Mouse (Mus musculus) midbrain, embryonic 10.5 days (tissue): ENCODE results near the gene Dnajc15. TPM values are rescaled to one million over a fixed set of nuclear protein-coding genes. Genes with fewer than 3 reads are reported as not detected.
A peak's percentile ranks its signal among the peaks of the same experiment; 100 is the strongest.

Experiments
- DNase-seq: peaks from one replicate; pipeline ENCODE4 v3.0.0-alpha.2; 2017; ENCODE audit warnings: low spot score
- H3K27ac ChIP-seq: fragments of 300-500 bp; sonication (generic); replicated peaks from 2 replicates; pipeline ENCODE4 v1.5.1; 2016; ENCODE audit warnings: mild to moderate bottlenecking
- H3K27me3 ChIP-seq: fragments of 300-500 bp; sonication (generic); 2 replicates; pipeline ENCODE4 v1.6.1; 2016; ENCODE audit warnings: low read depth, mild to moderate bottlenecking; ENCODE audit not compliant: poor library complexity, severe bottlenecking
- H3K36me3 ChIP-seq: fragments of 300-500 bp; sonication (generic); 2 replicates; pipeline ENCODE4 v1.6.1; 2016; ENCODE audit warnings: mild to moderate bottlenecking, moderate library complexity
- H3K4me1 ChIP-seq: fragments of 300-500 bp; sonication (generic); 2 replicates; pipeline ENCODE4 v1.6.1; 2016
- H3K4me3 ChIP-seq: fragments of 300-500 bp; sonication (generic); 2 replicates; pipeline ENCODE4 v1.5.1; 2016; ENCODE audit warnings: mild to moderate bottlenecking, moderate library complexity
- H3K9me3 ChIP-seq: fragments of 300-500 bp; sonication (generic); replicated peaks from 2 replicates; pipeline ENCODE4 v1.6.1; 2016; ENCODE audit warnings: mild to moderate bottlenecking
- WGBS: fragments of 180-500 bp; shearing (Covaris S2); methylation state at CpG from one replicate; pipeline ENCODE4 v1.1.7; 2016; 5-methylcytosine and 5-hydroxymethylcytosine counted together
- polyA plus RNA-seq: library from polyadenylated mRNA; unstranded; fragments of >200 nt; fragmentation: Nextera tagmentation; extraction: Ambion mirVana; gene quantifications from 2 replicates; pipeline ENCODE4 v1.2.1, GENCODE M21; 2016

Gene Dnajc15
- polyA plus RNA-seq, 1 experiment from 2014 or later: 114 TPM

GRCm38 (mm10) chr14:77812890-77813289 lies 62.0 kb downstream of the Dnajc15 start:
- no peak overlapping the region for H3K4me3 ChIP-seq
- H3K9me3 ChIP-seq: no peaks in the 10 kb centered on the region
- H3K4me1 ChIP-seq: no peaks in the 10 kb centered on the region
- H3K27me3 ChIP-seq: no peaks in the 10 kb centered on the region
- 95% methylated on average over 1 of the region's 1 CpGs for WGBS
- H3K27ac ChIP-seq: no peak overlapping the region
- no peaks in the 10 kb centered on the region for H3K36me3 ChIP-seq
- DNase-seq: no peak

DNA sequence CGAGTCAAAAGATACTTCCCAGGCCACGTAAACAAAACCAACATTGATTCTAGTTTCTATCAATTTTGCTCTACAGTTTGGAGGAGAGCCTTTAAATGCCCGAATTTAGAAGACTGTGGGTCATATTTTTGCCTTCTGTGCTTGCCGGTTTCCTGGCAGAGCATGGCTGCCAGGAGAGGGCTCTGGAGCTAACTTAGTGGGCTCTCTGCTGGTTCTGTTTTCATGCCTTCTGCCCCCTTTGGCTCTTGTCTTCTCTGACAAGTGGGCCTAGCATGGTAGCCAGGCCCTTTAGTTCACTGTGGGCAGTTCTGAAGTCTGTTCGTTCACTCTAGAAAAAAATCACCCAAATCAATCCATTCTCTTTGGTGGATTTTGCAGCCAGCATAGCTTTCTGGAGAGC lies 63.5 kb downstream of the Dnajc15 start:
- WGBS: 86% methylated on average over 5 of the region's 5 CpGs

GRCm38 (mm10) chr14:77807836-77808235 lies 67.1 kb downstream of the Dnajc15 start:
- Histone ChIP-seq H3K9me3 (no peaks in the 10 kb centered on the region), H3K4me1 (peaks cover 10% of the 10 kb centered on the region), H3K27me3 (no peaks in the 10 kb centered on the region), H3K27ac (no peak overlapping the region), H3K36me3 (no peaks in the 10 kb centered on the region), H3K4me3 (no peak overlapping the region)
- DNase-seq: no peak
- 89% methylated on average over 4 of the region's 4 CpGs for WGBS

More for the DNA sequence above, 63.5 kb downstream of the Dnajc15 start:
- no peak overlapping the region for H3K4me3 ChIP-seq
- no peaks in the 10 kb centered on the region for H3K27me3 ChIP-seq
- H3K4me1 ChIP-seq: no peaks in the 10 kb centered on the region
- no peaks in the 10 kb centered on the region for H3K36me3 ChIP-seq
- no peaks in the 10 kb centered on the region for H3K9me3 ChIP-seq
- H3K27ac ChIP-seq: no peak overlapping the region
- no peak for DNase-seq

- WGBS: 90% methylated on average over 5 of the region's 5 CpGs
- Histone ChIP-seq H3K27ac (no peak overlapping the region), H3K36me3 (no peaks in the 10 kb centered on the region), H3K9me3 (no peaks in the 10 kb centered on the region), H3K4me3 (no peak overlapping the region), H3K27me3 (no peaks in the 10 kb centered on the region), H3K4me1 (peaks cover 25% of the 10 kb centered on the region)
- DNase-seq: no peak
These were observed 68.6 kb downstream of the Dnajc15 start for GRCm38 (mm10) chr14:77806345-77806744.

GRCm38 (mm10) chr14:77802268-77802630 lies 72.7 kb downstream of the Dnajc15 start:
- no peak for DNase-seq
- Histone ChIP-seq H3K4me3 (no peak overlapping the region), H3K27me3 (no peaks in the 10 kb centered on the region), H3K27ac (no peak overlapping the region), H3K36me3 (no peaks in the 10 kb centered on the region), H3K9me3 (no peaks in the 10 kb centered on the region), H3K4me1 (peaks cover 39% of the 10 kb centered on the region)
- 66% methylated on average over 5 of the region's 5 CpGs for WGBS

- no peaks in the 10 kb centered on the region for H3K36me3 ChIP-seq
- H3K4me3 ChIP-seq: no peak overlapping the region
- no peaks in the 10 kb centered on the region for H3K27me3 ChIP-seq
- WGBS: 76% methylated on average over 17 of the region's 17 CpGs
- peak; percentile 16 for DNase-seq
- H3K9me3 ChIP-seq: no peaks in the 10 kb centered on the region
- H3K4me1 ChIP-seq: peaks cover 39% of the 10 kb centered on the region
- H3K27ac ChIP-seq: peak overlapping the region; percentile 70
These were observed 73.2 kb downstream of the Dnajc15 start for GRCm38 (mm10) chr14:77801571-77802267.

DNA sequence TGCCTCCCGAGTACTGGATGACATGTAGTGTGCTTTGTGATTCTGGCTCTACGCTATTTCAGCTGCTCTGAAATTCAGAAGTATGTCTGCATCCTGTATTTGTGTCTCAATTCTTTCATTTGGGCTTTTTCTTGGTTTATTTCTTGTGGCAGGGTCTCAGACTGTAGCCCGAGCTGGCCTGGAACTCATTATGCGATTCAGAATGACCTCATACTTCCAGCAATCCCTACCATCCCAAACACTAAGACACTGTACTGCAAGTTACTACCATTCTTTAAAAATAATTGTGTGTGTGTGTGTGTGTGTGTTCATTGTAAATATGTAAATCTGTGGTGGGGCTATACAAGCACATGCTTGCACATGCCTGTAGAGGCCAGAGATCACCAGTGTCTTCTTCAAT lies 78.4 kb downstream of the Dnajc15 start:
- H3K4me3 ChIP-seq: no peak overlapping the region
- 86% methylated on average over 4 of the region's 4 CpGs for WGBS
- H3K27ac ChIP-seq: no peak overlapping the region
- no peaks in the 10 kb centered on the region for H3K36me3 ChIP-seq
- no peaks in the 10 kb centered on the region for H3K27me3 ChIP-seq
- no peak for DNase-seq
- H3K9me3 ChIP-seq: no peaks in the 10 kb centered on the region
- H3K4me1 ChIP-seq: peaks cover 16% of the 10 kb centered on the region

- 93% methylated on average over 5 of the region's 5 CpGs for WGBS
- no peak overlapping the region for H3K4me3 ChIP-seq
- H3K9me3 ChIP-seq: no peaks in the 10 kb centered on the region
These were observed 79.7 kb downstream of the Dnajc15 start for GRCm38 (mm10) chr14:77795240-77795639.

GRCm38 (mm10) chr14:77794285-77794949 lies 80.5 kb downstream of the Dnajc15 start:
- 84% methylated on average over 7 of the region's 7 CpGs for WGBS

More at GRCm38 (mm10) chr14:77795240-77795639, 79.7 kb downstream of the Dnajc15 start:
- DNase-seq: no peak
- Histone ChIP-seq H3K4me1 (peaks cover 3% of the 10 kb centered on the region), H3K27ac (no peak overlapping the region), H3K36me3 (no peaks in the 10 kb centered on the region), H3K27me3 (no peaks in the 10 kb centered on the region)

GRCm38 (mm10) chr14:77792998-77793397 lies 81.9 kb downstream of the Dnajc15 start:
- Histone ChIP-seq H3K4me1 (no peaks in the 10 kb centered on the region), H3K27ac (no peak overlapping the region), H3K36me3 (no peaks in the 10 kb centered on the region), H3K4me3 (no peak overlapping the region), H3K27me3 (no peaks in the 10 kb centered on the region), H3K9me3 (no peaks in the 10 kb centered on the region)
- DNase-seq: no peak
- WGBS: 93% methylated on average over 6 of the region's 6 CpGs

More at GRCm38 (mm10) chr14:77794285-77794949, 80.5 kb downstream of the Dnajc15 start:
- no peak for DNase-seq
- H3K4me3 ChIP-seq: no peak overlapping the region
- H3K9me3 ChIP-seq: no peaks in the 10 kb centered on the region
- H3K27ac ChIP-seq: no peak overlapping the region
- no peaks in the 10 kb centered on the region for H3K36me3 ChIP-seq
- H3K4me1 ChIP-seq: no peaks in the 10 kb centered on the region
- no peaks in the 10 kb centered on the region for H3K27me3 ChIP-seq

GRCm38 (mm10) chr14:77783217-77783616 lies 91.7 kb downstream of the Dnajc15 start:
- H3K4me1 ChIP-seq: no peaks in the 10 kb centered on the region
- no peak overlapping the region for H3K4me3 ChIP-seq
- H3K27me3 ChIP-seq: no peaks in the 10 kb centered on the region
- no peak overlapping the region for H3K27ac ChIP-seq
- H3K9me3 ChIP-seq: no peaks in the 10 kb centered on the region
- H3K36me3 ChIP-seq: no peaks in the 10 kb centered on the region
- no peak for DNase-seq

DNA sequence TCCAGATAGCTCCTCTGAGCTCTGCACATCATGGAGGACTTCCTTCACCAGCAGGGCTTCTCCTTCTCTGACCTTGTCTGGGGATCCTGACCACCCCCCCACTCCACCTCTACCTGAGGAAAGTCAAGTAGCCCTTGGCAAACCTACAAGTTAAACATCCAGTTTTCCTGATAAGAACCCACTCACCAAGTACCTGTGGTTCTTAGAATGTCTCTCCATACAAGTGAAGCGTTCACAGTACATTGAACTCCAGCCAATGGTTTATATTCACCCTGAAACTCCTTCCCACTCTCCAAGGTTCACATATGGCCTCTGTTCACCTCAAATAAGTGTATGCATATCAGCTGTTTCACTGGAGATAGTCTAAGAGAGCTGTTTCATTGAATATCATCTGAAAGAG lies 97.6 kb downstream of the Dnajc15 start:
- Histone ChIP-seq H3K36me3 (no peaks in the 10 kb centered on the region), H3K9me3 (no peaks in the 10 kb centered on the region), H3K27ac (no peak overlapping the region), H3K4me1 (no peaks in the 10 kb centered on the region; the same call in 1 of the 2 replicates), H3K27me3 (no peaks in the 10 kb centered on the region), H3K4me3 (no peak overlapping the region)
- WGBS: 94% methylated on average over 1 of the region's 1 CpGs
- DNase-seq: no peak

DNA sequence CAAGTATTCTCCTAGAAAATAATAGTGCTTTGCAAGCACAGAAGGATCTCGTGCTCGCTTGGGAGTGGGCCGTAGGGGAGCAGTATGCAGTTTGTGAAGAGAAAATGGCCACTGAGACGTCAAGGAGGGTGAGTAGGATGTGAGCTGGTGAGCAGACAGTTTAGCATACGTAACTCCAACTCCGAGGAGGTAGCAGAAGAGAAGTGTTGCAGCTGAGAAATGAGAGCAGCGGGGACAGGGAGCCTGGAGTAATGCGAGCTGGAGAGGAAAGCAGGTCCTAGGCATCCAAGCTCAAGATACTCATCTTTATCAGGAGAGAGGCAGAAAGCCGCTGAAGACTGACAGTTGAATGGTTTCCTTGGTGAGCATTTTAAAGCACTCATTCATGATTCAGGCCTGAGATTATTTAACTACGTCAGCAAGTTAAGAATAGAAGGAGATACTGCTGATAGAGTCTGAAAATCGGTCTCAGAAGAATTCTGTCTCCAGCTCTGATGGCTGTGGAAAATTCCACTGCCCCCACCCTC lies 98.9 kb downstream of the Dnajc15 start:
- 84% methylated on average over 11 of the region's 11 CpGs for WGBS

More for the DNA sequence above, 98.9 kb downstream of the Dnajc15 start:
- no peaks in the 10 kb centered on the region for H3K27me3 ChIP-seq
- no peak overlapping the region for H3K27ac ChIP-seq
- no peak overlapping the region for H3K4me3 ChIP-seq
- H3K36me3 ChIP-seq: no peaks in the 10 kb centered on the region
- DNase-seq: no peak
- H3K4me1 ChIP-seq: no peaks in the 10 kb centered on the region; the same call in 1 of the 2 replicates
- no peaks in the 10 kb centered on the region for H3K9me3 ChIP-seq
